Mouse (Mus musculus) layer of hippocampus, adult 9-10 months (tissue): ENCODE measurements around the gene Efhd2.
A peak's percentile ranks its signal among the peaks of the same experiment; 100 is the strongest.

Experiments
- DNase-seq: peaks from one replicate; pipeline ENCODE4 v3.0.0; 2022; ENCODE audit warnings: low spot score

Efhd2 gene

GRCm38 (mm10) chr4:141859351-141859750, 15.4 kb downstream of the Efhd2 start:
- no peak for DNase-seq

- no peak for DNase-seq
Observed at GRCm38 (mm10) chr4:141858501-141858900, 16.2 kb downstream of the Efhd2 start.

- peak; percentile 81 for DNase-seq
Observed at GRCm38 (mm10) chr4:141857422-141857930, 17.2 kb downstream of the Efhd2 start.

GRCm38 (mm10) chr4:141853437-141853836, 21.3 kb downstream of the Efhd2 start:
- no peak for DNase-seq

GRCm38 (mm10) chr4:141845999-141846398, 28.7 kb downstream of the Efhd2 start, which contains the start of gene Ctrc:
Gene Ctrc, minus strand, starts transcription at chr4:141846359.
- no peak for DNase-seq

- no peak for DNase-seq
Observed at GRCm38 (mm10) chr4:141834536-141835095, 40.1 kb downstream of the Efhd2 start.

GRCm38 (mm10) chr4:141833911-141834310, 40.8 kb downstream of the Efhd2 start:
- DNase-seq = no peak

GRCm38 (mm10) chr4:141831361-141831760, 43.4 kb downstream of the Efhd2 start:
- DNase-seq = no peak

GRCm38 (mm10) chr4:141830381-141830780, 44.3 kb downstream of the Efhd2 start:
- DNase-seq = no peak

GRCm38 (mm10) chr4:141828177-141828576, 46.5 kb downstream of the Efhd2 start:
- no peak for DNase-seq

- DNase-seq = no peak
Observed at GRCm38 (mm10) chr4:141827401-141827800, 47.3 kb downstream of the Efhd2 start.

- DNase-seq = no peak
Observed at GRCm38 (mm10) chr4:141826060-141826459, 48.7 kb downstream of the Efhd2 start, which contains the start of gene Cela2a. Gene Cela2a, minus strand, starts transcription at chr4:141826160.

GRCm38 (mm10) chr4:141822979-141823378, 51.7 kb downstream of the Efhd2 start:
- DNase-seq = no peak

GRCm38 (mm10) chr4:141822089-141822488, 52.6 kb downstream of the Efhd2 start:
- DNase-seq = no peak

- no peak for DNase-seq
Observed at GRCm38 (mm10) chr4:141821178-141821577, 53.5 kb downstream of the Efhd2 start.

- no peak for DNase-seq
Observed at GRCm38 (mm10) chr4:141819316-141819715, 55.4 kb downstream of the Efhd2 start.

GRCm38 (mm10) chr4:141818861-141819260, 55.9 kb downstream of the Efhd2 start:
- DNase-seq = no peak

- DNase-seq = no peak
Observed at GRCm38 (mm10) chr4:141817706-141818105, 57.0 kb downstream of the Efhd2 start.

- no peak for DNase-seq
Observed at GRCm38 (mm10) chr4:141816776-141817655, 57.7 kb downstream of the Efhd2 start.

- DNase-seq = no peak
Observed at GRCm38 (mm10) chr4:141816267-141816666, 58.5 kb downstream of the Efhd2 start.

- DNase-seq = no peak
Observed at GRCm38 (mm10) chr4:141811375-141811774, 63.3 kb downstream of the Efhd2 start.

- no peak for DNase-seq
Observed at GRCm38 (mm10) chr4:141810975-141811374, 63.7 kb downstream of the Efhd2 start.

- DNase-seq = no peak
Observed at GRCm38 (mm10) chr4:141809850-141810464, 64.8 kb downstream of the Efhd2 start.
